ENCODE assay signal across 12 mouse cellular contexts in the genomic region with DNA sequence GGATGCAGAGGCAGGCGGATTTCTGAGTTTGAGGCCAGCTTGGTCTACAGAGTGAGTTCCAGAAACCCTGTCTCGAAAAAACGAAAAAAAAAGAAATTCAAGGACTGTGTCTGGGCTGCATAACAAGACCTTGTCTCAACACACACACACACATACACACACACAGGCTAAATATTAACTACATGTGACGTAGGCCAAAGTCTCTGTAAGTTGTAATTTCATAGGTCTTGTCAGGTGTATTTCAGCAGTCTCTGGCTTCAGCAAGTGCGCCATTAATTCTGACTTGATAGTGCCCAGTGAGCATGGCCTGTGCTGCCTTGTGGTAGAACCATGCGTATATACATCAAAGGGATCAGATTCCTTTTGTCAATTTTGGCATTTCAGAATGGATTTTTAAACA. TPM values are rescaled to one million over a fixed set of nuclear protein-coding genes. Genes with fewer than 3 reads are reported as not detected.
A peak's percentile ranks its signal among the peaks of the same experiment; 100 is the strongest.
DNase-seq lines count a peak whose midpoint lies in the region; ATAC-seq and TF ChIP-seq lines count a peak whose summit lies in the region.
"Had no signal": no experiment of that assay in that cellular context is flagged by ENCODE, and none has a peak within 500 bp of the region (broad histone marks: within the 10 kb centered on the region; RNA-seq: fewer than 3 reads in every experiment).

No protein-coding gene starts in this region.

- dilution Hi-C loops in CH12.LX (cut with MboI; ENCODE audit: extremely low pct_ligation_motif_present, extremely low pct_unique_long_range_greater_than_20kb, low sequenced_read_pairs): no loop called here

- TF ChIP-seq RAD21 in CH12.LX (IDR thresholded peaks at IDR 0.05; ENCODE audit: low read depth, low read length): no peak

- peak overlapping the region; percentile 37; the same call in 1 of the 2 replicates for H3K27ac ChIP-seq in embryonic facial prominence, embryonic 12.5 days
- no peak overlapping the region for H3K27ac ChIP-seq in embryonic facial prominence, embryonic 10.5 days (replicated peaks)
- H3K27ac ChIP-seq in kidney, embryonic 16.5 days (ENCODE audit: low read length): no peak overlapping the region; the same call in 1 of the 2 replicates
- peak overlapping the region; percentile 58 for H3K27ac ChIP-seq in CH12.LX (ENCODE audit: insufficient read depth, low read depth)
- H3K27ac ChIP-seq in liver, embryonic 11.5 days (ENCODE audit: low read depth, low read length): 0 out of 2 replicates have a peak overlapping the region, but pooled peaks have one; percentile 25
- H3K27ac ChIP-seq: liver, embryonic 14.5 days; midbrain, embryonic 10.5 days had no signal

- ATAC-seq in embryonic facial prominence, embryonic 12.5 days (ENCODE audit: insufficient number of reproducible peaks, insufficient read depth, low FRiP score, low TSS enrichment): no peak
- no peak for ATAC-seq in kidney, embryonic 16.5 days (ENCODE audit: low FRiP score, low TSS enrichment)
- ATAC-seq in liver, embryonic 11.5 days (replicated peaks; ENCODE audit: low FRiP score): no peak
- ATAC-seq: forebrain, embryonic 15.5 days had no signal

- no peak for TF ChIP-seq EP300 in CH12.LX (IDR thresholded peaks at IDR 0.05; ENCODE audit: low read length)

- H3K9me3 ChIP-seq in embryonic facial prominence, embryonic 12.5 days: no peaks in the 10 kb centered on the region
- H3K9me3 ChIP-seq in embryonic facial prominence, embryonic 10.5 days: no peaks in the 10 kb centered on the region
- H3K9me3 ChIP-seq in kidney, embryonic 16.5 days (ENCODE audit: low read length): no peaks in the 10 kb centered on the region
- H3K9me3 ChIP-seq in CH12.LX (replicated peaks; ENCODE audit: low read length): no peaks in the 10 kb centered on the region
- no peaks in the 10 kb centered on the region for H3K9me3 ChIP-seq in liver, embryonic 11.5 days (ENCODE audit: control insufficient read depth, low read length)
- H3K9me3 ChIP-seq: forebrain, embryonic 15.5 days; hindbrain, embryonic 13.5 days; midbrain, embryonic 10.5 days had no signal

- peaks cover 15% of the 10 kb centered on the region for H3K36me3 ChIP-seq in embryonic facial prominence, embryonic 12.5 days
- peaks cover 16% of the 10 kb centered on the region for H3K36me3 ChIP-seq in embryonic facial prominence, embryonic 10.5 days (replicated peaks)
- peaks cover 11% of the 10 kb centered on the region for H3K36me3 ChIP-seq in kidney, embryonic 16.5 days (ENCODE audit: insufficient read depth, low read length)
- H3K36me3 ChIP-seq in CH12.LX (replicated peaks in 1 of 2; ENCODE audit: control insufficient read depth in 1 of 2, insufficient read depth in 1 of 2, low read length in 1 of 2): peaks cover 6 to 21% of the 10 kb centered on the region in 2 experiments
- no peaks in the 10 kb centered on the region; the same call in 1 of the 2 replicates for H3K36me3 ChIP-seq in liver, embryonic 11.5 days (ENCODE audit: control insufficient read depth, insufficient read depth, low read length)

- H3K9ac ChIP-seq in embryonic facial prominence, embryonic 12.5 days: no peak overlapping the region
- H3K9ac ChIP-seq in kidney, embryonic 16.5 days (replicated peaks; ENCODE audit: low read length): no peak overlapping the region
- no peak overlapping the region for H3K9ac ChIP-seq in CH12.LX (ENCODE audit: insufficient read depth, low read depth)
- H3K9ac ChIP-seq in liver, embryonic 11.5 days (ENCODE audit: low read depth, low read length): no peak overlapping the region
- H3K9ac ChIP-seq: forebrain, embryonic 15.5 days; hindbrain, embryonic 13.5 days; liver, embryonic 14.5 days had no signal

- H3K4me3 ChIP-seq in embryonic facial prominence, embryonic 12.5 days: no peak overlapping the region
- no peak overlapping the region for H3K4me3 ChIP-seq in embryonic facial prominence, embryonic 10.5 days
- no peak overlapping the region for H3K4me3 ChIP-seq in kidney, embryonic 16.5 days (ENCODE audit: low read length)
- H3K4me3 ChIP-seq in CH12.LX (replicated peaks in 1 of 3; ENCODE audit: low read depth in 2 of 3, low read length in 2 of 3, poor library complexity in 1 of 3): no peak overlapping the region
- no peak overlapping the region for H3K4me3 ChIP-seq in liver, embryonic 11.5 days (ENCODE audit: low read depth, low read length)
- H3K4me3 ChIP-seq: forebrain, embryonic 15.5 days; hindbrain, embryonic 13.5 days; midbrain, embryonic 10.5 days had no signal

- no peak for TF ChIP-seq POLR2A in CH12.LX (IDR thresholded peaks at IDR 0.05; ENCODE audit: low read depth, low read length)

- H3K27me3 ChIP-seq in embryonic facial prominence, embryonic 12.5 days: no peaks in the 10 kb centered on the region
- no peaks in the 10 kb centered on the region for H3K27me3 ChIP-seq in embryonic facial prominence, embryonic 10.5 days (replicated peaks; ENCODE audit: low read depth, poor library complexity, severe bottlenecking)
- no peaks in the 10 kb centered on the region for H3K27me3 ChIP-seq in kidney, embryonic 16.5 days (ENCODE audit: insufficient read depth, low read length)
- H3K27me3 ChIP-seq in CH12.LX (replicated peaks): no peaks in the 10 kb centered on the region
- H3K27me3 ChIP-seq in liver, embryonic 11.5 days (replicated peaks; ENCODE audit: control insufficient read depth, insufficient read depth, low read length): no peaks in the 10 kb centered on the region
- H3K27me3 ChIP-seq: forebrain, embryonic 15.5 days; hindbrain, embryonic 13.5 days had no signal

- no peak for TF ChIP-seq CTCF in CH12.LX (conservative IDR thresholded peaks at IDR 0.05 in 1 of 2, IDR thresholded peaks at IDR 0.05 in 1 of 2; ENCODE audit: low read depth in 2 of 2, low read length in 2 of 2)

- in situ Hi-C loops in CH12.LX (cut with MboI; ENCODE audit: low pct_ligation_motif_present, low pct_unique_long_range_greater_than_20kb, low sequenced_read_pairs): loop anchor here (10.0 kb wide), 1 partner anchor 187 kb away; no protein-coding TSS in a partner anchor

- peaks cover 5% of the 10 kb centered on the region; the same call in 1 of the 2 replicates for H3K4me1 ChIP-seq in embryonic facial prominence, embryonic 12.5 days
- H3K4me1 ChIP-seq in embryonic facial prominence, embryonic 10.5 days: no peaks in the 10 kb centered on the region
- 0 out of 2 replicates have a peak, but pooled peaks cover 4% of the 10 kb centered on the region for H3K4me1 ChIP-seq in kidney, embryonic 16.5 days (ENCODE audit: insufficient read depth, low read length)
- peaks cover 6 to 28% of the 10 kb centered on the region in 2 experiments for H3K4me1 ChIP-seq in CH12.LX (ENCODE audit: control insufficient read depth in 1 of 2, insufficient read depth in 2 of 2)
- H3K4me1 ChIP-seq in liver, embryonic 11.5 days (replicated peaks; ENCODE audit: control insufficient read depth, insufficient read depth, low read length): no peaks in the 10 kb centered on the region
- H3K4me1 ChIP-seq: forebrain, embryonic 15.5 days; midbrain, embryonic 10.5 days had no signal

- no peaks in the 10 kb centered on the region for H3K79me2 ChIP-seq in CH12.LX (replicated peaks; ENCODE audit: control insufficient read depth, extremely low read depth, insufficient read depth, poor library complexity, severe bottlenecking)

- 93% methylated on average over 6 of the region's 6 CpGs for WGBS in embryonic facial prominence, embryonic 12.5 days
- WGBS in embryonic facial prominence, embryonic 10.5 days: 92% methylated on average over 6 of the region's 6 CpGs
- WGBS in kidney, embryonic 16.5 days: 88% methylated on average over 6 of the region's 6 CpGs
- WGBS in liver, embryonic 11.5 days: 89% methylated on average over 6 of the region's 6 CpGs

- H3K4me2 ChIP-seq in embryonic facial prominence, embryonic 12.5 days (replicated peaks): no peak overlapping the region
- no peak overlapping the region for H3K4me2 ChIP-seq in kidney, embryonic 16.5 days (replicated peaks; ENCODE audit: low read depth, low read length)
- H3K4me2 ChIP-seq in CH12.LX (ENCODE audit: insufficient read depth, low read depth, poor library complexity, severe bottlenecking): peak overlapping the region; percentile 52; the same call in 1 of the 2 replicates
- no peak overlapping the region for H3K4me2 ChIP-seq in liver, embryonic 11.5 days
- H3K4me2 ChIP-seq: forebrain, embryonic 15.5 days; hindbrain, embryonic 13.5 days had no signal

- DNase-seq in embryonic facial prominence, embryonic 10.5 days (ENCODE audit: low spot score): no peak
- peak; percentile 21 to 65 for DNase-seq in kidney, adult 8-10 months
- DNase-seq in CH12.LX (ENCODE audit: extremely low read depth): no peak
- DNase-seq in liver, embryonic 11.5 days (ENCODE audit: low spot score): no peak
- no peak for DNase-seq in thymus, postnatal 0 days (ENCODE audit: low spot score)
- no peak for DNase-seq in layer of hippocampus, postnatal 14 days (ENCODE audit: low spot score in 2 of 2)

TF ChIP-seq in CH12.LX, 34 proteins besides CTCF, POLR2A, EP300 and RAD21 (continues in another document):
- TF ChIP-seq UBTF (IDR thresholded peaks at IDR 0.05; ENCODE audit: low read depth, low read length): no peak
- no peak for TF ChIP-seq RCOR1 (conservative IDR thresholded peaks at IDR 0.05; ENCODE audit: low read depth, low read length)
- no peak for TF ChIP-seq MEF2A (IDR thresholded peaks at IDR 0.05; ENCODE audit: borderline replicate concordance, low read depth, low read length)

RNA-seq across cellular contexts. Expression of a gene that starts 7.0 kb away (rescaled TPM):
- polyA plus RNA-seq in embryonic facial prominence, embryonic 12.5 days (2016; fragmentation: Nextera tagmentation; extraction: Ambion mirVana): 98.4 and 101 TPM in 2 replicates
- polyA plus RNA-seq in embryonic facial prominence, embryonic 10.5 days (2016; fragmentation: Nextera tagmentation; extraction: Ambion mirVana): 103 and 104 TPM in 2 replicates
- 97.9 and 99.2 TPM in 2 replicates for polyA plus RNA-seq in kidney, embryonic 16.5 days (2015; fragmentation: Nextera tagmentation; extraction: Ambion mirVana)
- 93.8 and 109 TPM in 2 replicates for total RNA-seq in CH12.LX (2012; rRNA removed)
- 148 and 195 TPM in 2 replicates for total RNA-seq in CH12.LX (2014; rRNA removed)
- 133 and 146 TPM in 2 replicates for polyA plus RNA-seq in CH12.LX (2012; ENCODE audit: insufficient read length, low read depth)
- polyA plus RNA-seq in liver, embryonic 11.5 days (2014; fragmentation: Nextera tagmentation; extraction: Ambion mirVana): 92.4 and 105 TPM in 2 replicates
- 86.1 and 93.7 TPM in 2 replicates for polyA plus RNA-seq in thymus, postnatal 0 days (2015; fragmentation: Nextera tagmentation; extraction: Ambion mirVana)
- 10 to 100 TPM; 55.3 to 60.7 TPM for total RNA-seq in layer of hippocampus, postnatal 14 days (2021)

RNA-seq across cellular contexts. Expression of a gene that starts 40.7 kb away (rescaled TPM):
- 23.5 and 24.2 TPM in 2 replicates for polyA plus RNA-seq in embryonic facial prominence, embryonic 12.5 days (2016; fragmentation: Nextera tagmentation; extraction: Ambion mirVana)
- polyA plus RNA-seq in embryonic facial prominence, embryonic 10.5 days (2016; fragmentation: Nextera tagmentation; extraction: Ambion mirVana): 17.0 and 17.5 TPM in 2 replicates
- polyA plus RNA-seq in kidney, embryonic 16.5 days (2015; fragmentation: Nextera tagmentation; extraction: Ambion mirVana): 18.1 and 20.7 TPM in 2 replicates
- total RNA-seq in CH12.LX (2012; rRNA removed) (32.1 and 32.6 TPM in 2 replicates), CH12.LX (2014; rRNA removed) (22.8 and 24.9 TPM in 2 replicates)
- polyA plus RNA-seq in CH12.LX (2012; ENCODE audit: insufficient read length, low read depth): 34.8 and 35.3 TPM in 2 replicates
- polyA plus RNA-seq in liver, embryonic 11.5 days (2014; fragmentation: Nextera tagmentation; extraction: Ambion mirVana): 15.8 and 18.3 TPM in 2 replicates
- 10.8 and 11.3 TPM in 2 replicates for polyA plus RNA-seq in thymus, postnatal 0 days (2015; fragmentation: Nextera tagmentation; extraction: Ambion mirVana)
- total RNA-seq in layer of hippocampus, postnatal 14 days (2021): 10 to 100 TPM; 52.6 to 58.3 TPM

Comparison
In these comparisons a context has a peak if more than half of its experiments do, and no peak if none do; other contexts are left out.
1. H3K27ac ChIP-seq: peak in embryonic facial prominence, embryonic 12.5 days (single experiment), CH12.LX (single experiment) and liver, embryonic 11.5 days (single experiment); none in embryonic facial prominence, embryonic 10.5 days (single experiment) and kidney, embryonic 16.5 days (single experiment).
2. DNase-seq: peak in kidney, adult 8-10 months (2 of 2); none in embryonic facial prominence, embryonic 10.5 days (single experiment), CH12.LX (single experiment), liver, embryonic 11.5 days (single experiment), thymus, postnatal 0 days (single experiment) and layer of hippocampus, postnatal 14 days (0 of 2).